Mouse (Mus musculus) erythroblast, embryonic 14.5 days (primary cell): ENCODE results near the gene Apip. TPM values are rescaled to one million over a fixed set of nuclear protein-coding genes. Genes with fewer than 3 reads are reported as not detected.
A peak's percentile ranks its signal among the peaks of the same experiment; 100 is the strongest.

ENCODE experiments used
- H3K27me3 ChIP-seq: 2 replicates; pipeline ENCODE4 v1.6.1; 2012; ENCODE audit warnings: inconsistent platforms; ENCODE audit not compliant: control insufficient read depth
- H3K36me3 ChIP-seq: 2 replicates; pipeline ENCODE4 v1.6.1; 2012; ENCODE audit warnings: mild to moderate bottlenecking, inconsistent platforms; ENCODE audit not compliant: control insufficient read depth
- H3K4me1 ChIP-seq: 2 replicates; pipeline ENCODE4 v1.6.1; 2012; ENCODE audit warnings: inconsistent platforms; ENCODE audit not compliant: control insufficient read depth
- H3K4me3 ChIP-seq: replicated peaks from 2 replicates; pipeline ENCODE3; 2012; ENCODE audit warnings: moderate library complexity, mild to moderate bottlenecking, inconsistent platforms
- H3K9me3 ChIP-seq: 2 replicates; pipeline ENCODE4 v1.6.1; 2012; ENCODE audit warnings: low read length, inconsistent platforms, mixed read lengths; ENCODE audit not compliant: control insufficient read depth
- GATA1 ChIP-seq: IDR thresholded peaks from 2 replicates; pipeline ENCODE4 v1.6.1; 2012; ENCODE audit warnings: low read length, inconsistent platforms, mixed read lengths
- TAL1 ChIP-seq: IDR thresholded peaks from 3 replicates; pipeline ENCODE4 v1.6.1; 2012; ENCODE audit warnings: low read length, inconsistent platforms, mixed read lengths
- polyA plus RNA-seq: library from polyadenylated mRNA; stranded (reverse); fragments of >175 nt; gene quantifications from 2 replicates; pipeline ENCODE4 v1.2.3, GENCODE M21; 2012

Gene Apip
- polyA plus RNA-seq, result 2.0 and 2.2 TPM in 2 replicates

DNA sequence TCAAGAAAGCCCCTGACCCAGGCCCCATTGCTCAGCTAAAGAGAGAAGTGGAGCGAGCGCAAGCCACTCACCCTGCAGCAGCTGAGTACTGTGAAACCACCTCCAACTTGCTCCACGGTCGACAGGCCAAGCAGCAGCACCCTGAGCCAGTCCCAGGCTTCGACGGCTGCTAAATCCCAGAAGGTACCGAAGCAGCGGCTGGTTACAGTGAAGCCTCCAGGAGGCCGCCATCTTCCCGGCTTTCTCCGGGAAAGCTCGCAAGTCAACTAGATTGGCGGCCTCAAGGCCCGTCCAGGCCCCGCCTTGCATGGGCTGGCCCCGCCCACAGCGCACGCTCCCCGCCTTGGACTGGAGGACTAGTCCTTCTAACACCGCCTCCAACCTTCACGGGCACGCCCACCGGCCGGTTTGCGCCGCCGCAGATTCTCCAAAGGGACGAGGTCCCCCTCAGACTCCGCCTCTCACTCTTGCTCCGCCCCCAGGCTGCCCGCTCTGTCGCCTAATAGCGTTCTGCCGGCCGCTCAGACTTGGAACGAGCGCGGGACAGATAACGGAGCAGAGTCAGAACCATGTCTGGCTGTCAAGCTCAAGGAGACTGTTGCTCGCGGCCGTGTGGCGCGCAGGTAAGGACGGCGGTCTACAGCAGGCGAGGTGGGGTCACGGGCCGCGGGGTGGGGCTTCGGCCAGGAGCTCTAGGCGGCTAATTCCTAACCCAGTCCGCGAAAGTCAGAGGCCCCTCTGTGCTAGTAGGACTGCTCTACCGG is at the start of gene Apip, which contains the start of gene Pdhx:
Gene Apip, plus strand, starts transcription at position 457 of the 764 bp plus-strand sequence.
Gene Pdhx, minus strand, starts transcription at position 295 of the 764 bp plus-strand sequence.
- peak; percentile 58; the same call in 1 of the 2 replicates for TF ChIP-seq GATA1
- TF ChIP-seq TAL1, result no peak
- no peaks in the 10 kb centered on the region for H3K9me3 ChIP-seq
- peak within 1 kb of the TSS; percentile 86 for H3K4me3 ChIP-seq
- peaks cover 31% of the 10 kb centered on the region for H3K36me3 ChIP-seq
- peaks cover 48% of the 10 kb centered on the region for H3K4me1 ChIP-seq
- no peaks in the 10 kb centered on the region for H3K27me3 ChIP-seq

DNA sequence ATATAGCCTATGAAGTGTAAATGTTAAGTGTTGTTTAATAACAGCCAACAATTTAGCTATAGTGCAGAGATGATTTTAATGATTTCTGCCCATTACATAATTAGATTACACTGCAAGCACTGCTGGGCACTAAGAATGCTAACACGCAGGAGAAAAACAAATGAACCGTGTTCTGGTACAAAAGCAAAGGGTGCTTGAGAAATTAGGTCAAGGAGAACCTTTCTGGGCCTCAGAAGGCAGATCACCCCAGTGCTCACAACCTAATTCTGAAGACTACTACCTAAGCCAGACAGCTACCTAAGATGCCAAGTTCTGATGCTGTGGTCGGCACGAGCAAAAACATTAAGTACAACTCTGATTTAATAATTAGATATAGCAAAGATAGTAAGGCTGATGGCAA is 35.6 kb upstream of the Apip start:
- peaks cover 52% of the 10 kb centered on the region for H3K36me3 ChIP-seq
- H3K27me3 ChIP-seq, result no peaks in the 10 kb centered on the region
- no peaks in the 10 kb centered on the region for H3K9me3 ChIP-seq
- TF ChIP-seq TAL1, result no peak
- H3K4me1 ChIP-seq, result no peaks in the 10 kb centered on the region
- no peak overlapping the region for H3K4me3 ChIP-seq

DNA sequence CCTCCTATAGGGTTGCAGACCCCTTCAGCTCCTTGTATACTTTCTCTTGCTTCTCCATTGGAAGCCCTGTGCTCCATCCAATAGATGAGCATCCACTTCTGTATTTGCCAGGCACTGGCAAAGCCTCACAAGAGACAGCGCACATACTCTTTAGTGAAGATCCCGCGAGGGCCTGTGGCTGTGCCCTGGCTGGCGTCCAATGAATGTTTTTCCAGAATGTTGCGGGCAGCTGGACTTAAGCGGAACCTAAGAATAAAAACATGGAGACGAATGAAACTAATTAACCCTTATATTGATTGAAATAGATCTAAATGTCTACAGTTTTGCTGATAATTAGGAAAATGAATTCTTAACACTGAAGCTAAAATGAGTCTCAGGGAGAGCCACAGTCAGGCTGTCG is 32.6 kb upstream of the Apip start:
- no peaks in the 10 kb centered on the region for H3K4me1 ChIP-seq
- no peak overlapping the region for H3K4me3 ChIP-seq
- H3K27me3 ChIP-seq, result no peaks in the 10 kb centered on the region
- peaks cover 44% of the 10 kb centered on the region for H3K36me3 ChIP-seq
- TF ChIP-seq GATA1 (no peak), TAL1 (no peak)
- H3K9me3 ChIP-seq, result no peaks in the 10 kb centered on the region

DNA sequence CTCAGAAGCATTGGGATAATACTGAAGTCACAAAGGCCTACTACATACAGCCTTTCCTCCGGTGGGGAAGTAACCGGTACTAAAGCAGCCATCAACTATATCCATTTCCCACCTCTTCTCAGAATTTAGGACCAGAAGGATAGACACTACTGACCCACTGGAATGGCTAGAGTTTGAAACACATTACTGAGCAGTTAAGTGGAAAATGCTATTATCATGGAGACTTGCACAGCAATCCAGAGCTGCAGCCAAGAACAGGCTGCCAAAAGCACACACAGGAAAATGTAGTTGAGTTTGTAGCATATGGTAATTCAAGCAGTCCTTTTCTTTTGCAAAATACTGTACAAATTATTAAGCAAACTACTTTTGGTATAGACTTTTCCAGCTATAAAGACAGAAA is 28.2 kb upstream of the Apip start:
- no peaks in the 10 kb centered on the region for H3K4me1 ChIP-seq
- no peak overlapping the region for H3K4me3 ChIP-seq
- peaks cover 22% of the 10 kb centered on the region for H3K36me3 ChIP-seq
- no peak for TF ChIP-seq GATA1
- TF ChIP-seq TAL1, result no peak
- H3K27me3 ChIP-seq, result no peaks in the 10 kb centered on the region
- H3K9me3 ChIP-seq, result no peaks in the 10 kb centered on the region

DNA sequence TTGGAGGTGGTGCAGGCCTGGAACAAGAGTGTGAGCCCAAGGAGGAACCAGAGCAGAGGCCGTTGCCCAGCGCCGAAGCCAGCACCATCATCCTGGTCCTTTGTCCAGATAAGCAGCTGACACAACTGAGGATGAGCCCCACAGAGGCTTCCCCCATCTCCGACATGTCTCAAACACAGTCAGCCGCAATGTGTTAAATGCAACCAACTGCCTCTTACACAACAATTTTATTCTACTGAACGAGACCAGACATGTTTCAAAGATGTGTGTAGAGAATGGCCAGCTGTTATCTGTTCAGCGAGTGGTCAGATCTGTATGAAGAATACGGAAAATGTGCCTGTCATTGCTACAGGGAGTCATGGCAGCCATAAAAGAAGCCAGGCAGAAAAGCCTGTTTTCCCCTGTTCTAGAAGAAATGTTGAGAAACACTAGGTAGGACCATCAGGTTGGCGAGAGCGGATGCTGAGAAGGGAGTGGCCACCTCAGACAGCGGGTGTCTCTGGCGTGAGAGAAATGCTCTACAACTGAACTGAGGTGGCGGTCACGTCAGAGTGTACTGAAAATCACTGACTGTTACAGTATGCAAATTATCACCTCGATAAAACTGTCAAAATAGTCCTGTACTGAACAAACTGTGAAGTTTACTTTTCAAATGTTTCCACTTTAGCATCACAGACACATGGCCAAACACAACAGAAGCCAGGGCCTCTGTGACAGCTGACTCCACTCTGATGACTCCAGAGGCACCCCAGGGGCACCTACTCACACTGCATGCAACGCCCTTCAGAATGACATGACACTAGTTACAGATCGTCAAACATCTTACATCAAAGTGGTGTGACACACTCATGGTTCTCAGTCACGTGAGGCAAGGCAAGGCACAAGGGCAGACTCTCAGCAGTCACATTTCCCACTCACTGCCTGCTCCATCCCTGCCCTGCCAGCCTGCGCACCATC is 21.3 kb upstream of the Apip start:
- Histone ChIP-seq H3K9me3 (no peaks in the 10 kb centered on the region), H3K4me1 (no peaks in the 10 kb centered on the region), H3K36me3 (peaks cover 20% of the 10 kb centered on the region), H3K27me3 (no peaks in the 10 kb centered on the region), H3K4me3 (no peak overlapping the region)
- TF ChIP-seq TAL1, result no peak
- TF ChIP-seq GATA1, result no peak

DNA sequence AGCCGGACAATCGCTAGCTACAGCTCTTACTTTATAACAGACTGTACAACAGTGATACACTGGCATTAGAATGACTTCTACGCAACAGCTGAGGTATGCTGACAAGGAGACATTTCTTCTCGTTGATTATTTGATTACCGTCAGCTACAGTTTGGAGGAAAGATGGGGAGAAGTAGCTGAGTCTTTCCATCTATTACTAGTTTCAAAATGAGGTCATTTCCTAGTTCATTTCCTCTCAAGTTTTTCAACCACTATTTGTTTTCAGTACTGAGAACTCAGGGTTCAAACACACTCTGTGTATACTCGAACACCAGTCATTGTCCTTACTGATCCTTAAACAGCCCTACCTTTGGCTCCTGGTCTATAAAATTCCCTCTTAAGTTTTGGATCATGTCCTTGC is 17.7 kb upstream of the Apip start:
- Histone ChIP-seq H3K9me3 (no peaks in the 10 kb centered on the region), H3K27me3 (no peaks in the 10 kb centered on the region), H3K4me3 (no peak overlapping the region), H3K36me3 (peaks cover 29% of the 10 kb centered on the region), H3K4me1 (no peaks in the 10 kb centered on the region)
- no peak for TF ChIP-seq GATA1
- no peak for TF ChIP-seq TAL1

DNA sequence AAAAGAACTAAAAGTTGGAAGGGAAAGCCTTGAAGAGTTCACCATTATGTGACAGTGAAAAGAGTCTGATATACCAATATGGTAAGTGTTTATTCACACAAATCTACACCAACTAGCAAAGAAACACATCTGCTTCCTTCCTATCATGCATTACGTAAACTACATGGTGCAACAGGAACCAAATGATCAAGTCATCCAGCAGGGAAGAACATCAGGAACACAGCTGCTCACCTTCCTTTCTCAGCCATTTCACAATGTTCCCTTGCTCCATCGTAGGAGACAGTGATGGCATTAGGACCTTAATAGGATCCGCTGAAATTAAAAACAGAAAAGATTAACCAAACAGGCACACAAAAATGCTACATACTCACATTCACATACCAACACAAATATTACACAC is 15.2 kb upstream of the Apip start:
- Histone ChIP-seq H3K9me3 (no peaks in the 10 kb centered on the region), H3K27me3 (no peaks in the 10 kb centered on the region), H3K4me3 (no peak overlapping the region), H3K36me3 (peaks cover 23% of the 10 kb centered on the region), H3K4me1 (peaks cover 3% of the 10 kb centered on the region; the same call in 1 of the 2 replicates)
- TF ChIP-seq TAL1 (no peak), GATA1 (no peak)

DNA sequence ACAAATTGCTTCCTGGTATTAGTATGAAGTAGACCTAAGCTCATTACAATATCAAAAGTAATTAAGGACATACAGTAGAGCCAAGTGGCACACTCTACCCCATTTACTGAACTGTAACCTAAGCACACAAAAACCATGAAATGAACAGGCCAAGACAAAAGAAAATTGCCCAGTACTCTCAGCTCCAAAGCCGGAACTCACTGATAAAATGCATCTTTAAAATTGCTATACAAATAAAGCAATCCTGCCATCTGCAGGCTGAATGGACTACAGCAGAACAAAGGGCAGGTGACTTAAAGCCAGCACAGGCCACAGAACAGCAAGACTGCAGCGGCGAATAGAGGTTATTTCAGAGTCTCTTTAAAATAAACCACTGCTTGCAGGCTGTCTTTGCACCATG is 10.6 kb upstream of the Apip start:
- Histone ChIP-seq H3K4me3 (no peak overlapping the region), H3K27me3 (no peaks in the 10 kb centered on the region), H3K9me3 (no peaks in the 10 kb centered on the region), H3K4me1 (peaks cover 3% of the 10 kb centered on the region; the same call in 1 of the 2 replicates), H3K36me3 (peaks cover 6% of the 10 kb centered on the region)
- TF ChIP-seq GATA1 (no peak), TAL1 (no peak)
